Mouse (Mus musculus) adrenal gland, postnatal 25 days (tissue): Measurements from ENCODE around the gene Prrt3. TPM values are rescaled to one million over a fixed set of nuclear protein-coding genes. Genes with fewer than 3 reads are reported as not detected.

Experiments
- DNase-seq: peaks from one replicate; pipeline ENCODE4 v3.0.0; 2021; ENCODE audit warnings: mixed read lengths
- microRNA-seq, 2 experiments: library from miRNA; unstranded; fragments of <30 nt; microRNA quantifications; one replicate each; pipeline ENCODE4 v1.2.0; 2021
- total RNA-seq: library from RNA; stranded (reverse); gene quantifications from 2 replicates; pipeline ENCODE4 v1.2.3, GENCODE M21; 2021

Prrt3 gene
- total RNA-seq, 1 experiment from 2014 or later: 0.30 TPM

GRCm38 (mm10) chr6:113444207-113444965 lies 57.3 kb downstream of the Prrt3 start:
- DNase-seq: no peak

Small RNA genes lying within 50 kb of the gene (microRNA-seq; reads per million reads assigned to microRNA genes)
- 0 reads per million in 2 experiments for gene Gm23365

Other genes starting within 250 kb of the Prrt3 start
- 0.85 and 1.4 TPM in 2 replicates for gene Cpne9, start 219.6 kb downstream of the Prrt3 start, total RNA-seq
- 27.8 and 32.9 TPM in 2 replicates for gene Brpf1, start 194.8 kb downstream of the Prrt3 start, total RNA-seq
- gene Ogg1, start 175.0 kb downstream of the Prrt3 start, total RNA-seq: 16.7 and 19.9 TPM in 2 replicates
- gene Camk1, start 157.9 kb downstream of the Prrt3 start, total RNA-seq: 45.3 and 62.0 TPM in 2 replicates
- gene Tada3, start 124.0 kb downstream of the Prrt3 start, total RNA-seq: 51.4 and 54.5 TPM in 2 replicates
- 143 and 191 TPM in 2 replicates for gene Arpc4, start 123.8 kb downstream of the Prrt3 start, total RNA-seq
- gene Ttll3, start 112.7 kb downstream of the Prrt3 start, total RNA-seq: 3.9 and 4.5 TPM in 2 replicates
- gene Rpusd3, start 82.6 kb downstream of the Prrt3 start, total RNA-seq: 7.6 and 8.1 TPM in 2 replicates
- gene Cidec, start 66.2 kb downstream of the Prrt3 start, total RNA-seq: 153 and 182 TPM in 2 replicates
- 47.5 and 55.0 TPM in 2 replicates for gene Jagn1, start 59.4 kb downstream of the Prrt3 start, total RNA-seq
- 0.76 and 1.5 TPM in 2 replicates for gene Il17re, start 43.4 kb downstream of the Prrt3 start, total RNA-seq
- gene Il17rc, start 30.5 kb downstream of the Prrt3 start, total RNA-seq: 18.0 and 19.3 TPM in 2 replicates
- 45.2 and 59.9 TPM in 2 replicates for gene Creld1, start 18.6 kb downstream of the Prrt3 start, total RNA-seq
- gene Emc3, start 29.7 kb upstream of the Prrt3 start, total RNA-seq: 116 and 125 TPM in 2 replicates
- 2.0 and 3.0 TPM in 2 replicates for gene Fancd2, start 29.8 kb upstream of the Prrt3 start, total RNA-seq
- 0.70 TPM in 1 of 2 replicates, not detected in the other for gene Fancd2os, start 98.8 kb upstream of the Prrt3 start, total RNA-seq
- 175 and 224 TPM in 2 replicates for gene Brk1, start 102.8 kb upstream of the Prrt3 start, total RNA-seq
- 31.6 and 32.6 TPM in 2 replicates for gene Vhl, start 122.0 kb upstream of the Prrt3 start, total RNA-seq
- gene Irak2, start 136.5 kb upstream of the Prrt3 start, total RNA-seq: 13.8 and 17.1 TPM in 2 replicates
- gene Tatdn2, start 195.1 kb upstream of the Prrt3 start, total RNA-seq: 49.5 and 50.7 TPM in 2 replicates
- not detected in 2 replicates for gene Ghrl, start 217.9 kb upstream of the Prrt3 start, total RNA-seq
- gene Sec13, start 238.8 kb upstream of the Prrt3 start, total RNA-seq: 109 and 115 TPM in 2 replicates